Mouse (Mus musculus): ENCODE measurements at regions not wholly inside any gene's neighbourhood (a gene's known extent, or its start where the extent isn't known, plus 50 kb on each side); places are given as distances from the start of the nearest gene placed in this dataset.

GRCm38 (mm10) chr2:131801212-131801611, 58.3 kb downstream of the Erv3 start:
- DNase-seq (ENCODE audit: low spot score) (no peak), ATAC-seq (ENCODE audit: low FRiP score) (no peak)
- Histone ChIP-seq H3K9ac (no peak overlapping the region), H3K4me2 (replicated peaks) (no peak overlapping the region), H3K9me3 (ENCODE audit: control insufficient read depth, low read length) (no peaks in the 10 kb centered on the region), H3K27me3 (ENCODE audit: control insufficient read depth, insufficient read depth, low read length) (no peaks in the 10 kb centered on the region), H3K4me1 (replicated peaks; ENCODE audit: control insufficient read depth, insufficient read depth, low read length) (no peaks in the 10 kb centered on the region), H3K27ac (no peak overlapping the region), H3K36me3 (replicated peaks; ENCODE audit: control insufficient read depth, insufficient read depth) (no peaks in the 10 kb centered on the region), H3K4me3 (replicated peaks; ENCODE audit: low read length) (no peak overlapping the region)
- WGBS = 71% methylated on average over 8 of the region's 8 CpGs

- no peak overlapping the region for H3K27ac ChIP-seq
- DNase-seq (ENCODE audit: low spot score) = no peak
- no peak overlapping the region for H3K4me3 ChIP-seq (replicated peaks; ENCODE audit: low read length)
- no peaks in the 10 kb centered on the region for H3K36me3 ChIP-seq (replicated peaks; ENCODE audit: control insufficient read depth, insufficient read depth)
- H3K4me1 ChIP-seq (replicated peaks; ENCODE audit: control insufficient read depth, insufficient read depth, low read length) = no peaks in the 10 kb centered on the region
- H3K9me3 ChIP-seq (ENCODE audit: control insufficient read depth, low read length) = no peaks in the 10 kb centered on the region
- H3K9ac ChIP-seq = no peak overlapping the region
- 71% methylated on average over 8 of the region's 8 CpGs for WGBS
- ATAC-seq (ENCODE audit: low FRiP score) = no peak
- no peak overlapping the region for H3K4me2 ChIP-seq (replicated peaks)
- H3K27me3 ChIP-seq (ENCODE audit: control insufficient read depth, insufficient read depth, low read length) = no peaks in the 10 kb centered on the region
These were observed 59.2 kb downstream of the Erv3 start for GRCm38 (mm10) chr2:131800126-131800894.

GRCm38 (mm10) chr2:131799486-131799885, 60.1 kb downstream of the Erv3 start:
- Histone ChIP-seq H3K4me3 (replicated peaks; ENCODE audit: low read length) (no peak overlapping the region), H3K27ac (no peak overlapping the region), H3K4me1 (replicated peaks; ENCODE audit: control insufficient read depth, insufficient read depth, low read length) (no peaks in the 10 kb centered on the region), H3K36me3 (replicated peaks; ENCODE audit: control insufficient read depth, insufficient read depth) (no peaks in the 10 kb centered on the region), H3K27me3 (ENCODE audit: control insufficient read depth, insufficient read depth, low read length) (no peaks in the 10 kb centered on the region), H3K4me2 (replicated peaks) (no peak overlapping the region), H3K9ac (no peak overlapping the region), H3K9me3 (ENCODE audit: control insufficient read depth, low read length) (no peaks in the 10 kb centered on the region)
- 85% methylated on average over 7 of the region's 7 CpGs for WGBS
- ATAC-seq (ENCODE audit: low FRiP score) = no peak
- DNase-seq (ENCODE audit: low spot score) = no peak

DNA sequence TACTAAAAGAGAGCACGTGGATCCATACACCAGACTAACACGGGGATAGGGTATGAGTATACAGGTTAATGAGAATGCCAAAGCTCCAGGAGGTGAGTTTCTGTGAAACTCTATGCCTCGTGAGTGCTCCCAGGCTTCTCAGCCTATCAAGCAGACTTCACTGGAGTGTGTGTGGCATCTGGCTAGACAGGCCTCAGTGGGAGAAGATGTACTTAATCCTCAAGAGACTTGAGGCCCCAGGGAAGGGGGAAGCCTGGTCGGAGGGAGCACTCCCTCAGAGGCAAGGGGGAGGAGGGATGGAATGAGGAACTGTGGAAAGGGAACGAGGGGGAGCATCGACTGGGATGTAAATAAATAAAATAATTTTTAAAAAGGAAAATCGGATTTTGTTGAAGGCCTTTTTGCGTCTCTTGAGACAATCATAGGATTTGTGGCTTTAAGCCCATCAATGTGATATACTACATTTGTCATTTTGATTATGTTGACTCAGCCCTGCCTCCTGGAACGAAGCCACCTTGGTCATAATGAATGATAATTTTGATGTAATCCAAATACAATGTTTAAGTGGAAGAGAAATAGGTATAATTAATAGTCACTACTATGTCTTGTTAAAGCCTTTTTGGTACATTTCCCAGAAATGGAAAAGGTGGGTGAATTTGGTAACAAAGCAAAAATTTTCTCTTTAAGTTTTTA, 62.4 kb downstream of the Erv3 start:
- no peak overlapping the region for H3K4me3 ChIP-seq (replicated peaks; ENCODE audit: low read length)
- no peaks in the 10 kb centered on the region for H3K36me3 ChIP-seq (replicated peaks; ENCODE audit: control insufficient read depth, insufficient read depth)
- 82% methylated on average over 9 of the region's 9 CpGs for WGBS
- no peak overlapping the region for H3K4me2 ChIP-seq (replicated peaks)
- no peak overlapping the region for H3K27ac ChIP-seq
- no peak overlapping the region for H3K9ac ChIP-seq
- H3K9me3 ChIP-seq (ENCODE audit: control insufficient read depth, low read length) = no peaks in the 10 kb centered on the region
- ATAC-seq (ENCODE audit: low FRiP score) (no peak), DNase-seq (ENCODE audit: low spot score) (no peak)
- no peaks in the 10 kb centered on the region for H3K27me3 ChIP-seq (ENCODE audit: control insufficient read depth, insufficient read depth, low read length)
- H3K4me1 ChIP-seq (replicated peaks; ENCODE audit: control insufficient read depth, insufficient read depth, low read length) = no peaks in the 10 kb centered on the region

DNA sequence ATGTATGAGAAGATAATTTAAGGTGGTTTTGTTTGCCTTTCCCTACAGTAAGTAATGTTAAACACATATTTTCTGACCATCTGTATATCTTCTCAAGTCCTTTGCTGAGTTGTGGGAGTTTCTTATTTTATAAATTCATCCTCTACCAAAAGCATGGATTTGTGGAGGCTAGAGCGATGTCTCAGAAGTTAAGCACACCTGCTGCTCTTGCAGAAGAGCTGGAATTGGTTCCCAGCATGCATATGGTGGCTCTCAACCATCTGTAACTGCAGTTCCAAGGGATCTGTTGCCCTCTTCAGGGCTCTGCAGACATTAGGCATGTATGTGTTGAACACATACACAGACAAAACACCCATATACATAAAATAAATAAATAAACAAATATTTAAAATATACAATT, 84.2 kb downstream of the Erv3 start:
- DNase-seq (ENCODE audit: low spot score) (no peak), ATAC-seq (ENCODE audit: low FRiP score) (no peak)
- Histone ChIP-seq H3K4me2 (replicated peaks) (no peak overlapping the region), H3K36me3 (replicated peaks; ENCODE audit: control insufficient read depth, insufficient read depth) (no peaks in the 10 kb centered on the region), H3K9ac (no peak overlapping the region), H3K4me3 (replicated peaks; ENCODE audit: low read length) (no peak overlapping the region), H3K27ac (no peak overlapping the region), H3K27me3 (ENCODE audit: control insufficient read depth, insufficient read depth, low read length) (no peaks in the 10 kb centered on the region), H3K9me3 (ENCODE audit: control insufficient read depth, low read length) (0 out of 2 replicates have a peak, but pooled peaks cover 4% of the 10 kb centered on the region), H3K4me1 (replicated peaks; ENCODE audit: control insufficient read depth, insufficient read depth, low read length) (no peaks in the 10 kb centered on the region)
- 83% methylated on average over 1 of the region's 1 CpGs for WGBS

DNA sequence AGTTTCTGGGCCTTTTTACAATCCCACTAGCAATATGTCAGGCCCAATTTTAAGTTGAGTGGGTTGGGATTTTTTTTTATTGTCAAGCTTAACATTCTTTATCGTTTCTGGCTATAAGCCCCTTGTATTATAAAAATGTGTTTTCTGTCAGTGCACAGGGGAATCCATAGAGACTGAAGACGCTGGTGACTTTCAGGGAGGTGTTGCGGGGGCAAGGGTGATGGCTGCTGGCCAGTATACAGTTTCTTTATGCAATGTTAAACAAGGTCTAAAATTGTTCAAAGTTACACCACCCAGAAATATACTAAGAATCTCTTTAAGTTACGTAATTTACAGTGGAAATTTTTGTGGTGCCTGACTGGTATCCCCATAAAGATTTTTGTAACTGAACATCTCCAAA, 85.9 kb downstream of the Erv3 start:
- 85% methylated on average over 4 of the region's 4 CpGs for WGBS
- H3K9me3 ChIP-seq (ENCODE audit: control insufficient read depth, low read length) = no peaks in the 10 kb centered on the region
- DNase-seq (ENCODE audit: low spot score) (no peak), ATAC-seq (ENCODE audit: low FRiP score) (no peak)
- H3K36me3 ChIP-seq (replicated peaks; ENCODE audit: control insufficient read depth, insufficient read depth) = no peaks in the 10 kb centered on the region
- H3K4me2 ChIP-seq (replicated peaks) = no peak overlapping the region
- H3K27me3 ChIP-seq (ENCODE audit: control insufficient read depth, insufficient read depth, low read length) = no peaks in the 10 kb centered on the region
- no peak overlapping the region for H3K27ac ChIP-seq
- H3K4me1 ChIP-seq (replicated peaks; ENCODE audit: control insufficient read depth, insufficient read depth, low read length) = no peaks in the 10 kb centered on the region
- no peak overlapping the region for H3K9ac ChIP-seq
- no peak overlapping the region for H3K4me3 ChIP-seq (replicated peaks; ENCODE audit: low read length)

- Histone ChIP-seq H3K9me3 (ENCODE audit: control insufficient read depth, low read length) (no peaks in the 10 kb centered on the region), H3K9ac (no peak overlapping the region), H3K27ac (no peak overlapping the region), H3K36me3 (replicated peaks; ENCODE audit: control insufficient read depth, insufficient read depth) (no peaks in the 10 kb centered on the region), H3K4me1 (replicated peaks; ENCODE audit: control insufficient read depth, insufficient read depth, low read length) (no peaks in the 10 kb centered on the region), H3K4me3 (replicated peaks; ENCODE audit: low read length) (no peak overlapping the region), H3K4me2 (replicated peaks) (no peak overlapping the region), H3K27me3 (ENCODE audit: control insufficient read depth, insufficient read depth, low read length) (no peaks in the 10 kb centered on the region)
- ATAC-seq (ENCODE audit: low FRiP score) (no peak), DNase-seq (ENCODE audit: low spot score) (no peak)
- 81% methylated on average over 5 of the region's 5 CpGs for WGBS
These were observed 87.4 kb downstream of the Erv3 start for GRCm38 (mm10) chr2:131772163-131772562.

DNA sequence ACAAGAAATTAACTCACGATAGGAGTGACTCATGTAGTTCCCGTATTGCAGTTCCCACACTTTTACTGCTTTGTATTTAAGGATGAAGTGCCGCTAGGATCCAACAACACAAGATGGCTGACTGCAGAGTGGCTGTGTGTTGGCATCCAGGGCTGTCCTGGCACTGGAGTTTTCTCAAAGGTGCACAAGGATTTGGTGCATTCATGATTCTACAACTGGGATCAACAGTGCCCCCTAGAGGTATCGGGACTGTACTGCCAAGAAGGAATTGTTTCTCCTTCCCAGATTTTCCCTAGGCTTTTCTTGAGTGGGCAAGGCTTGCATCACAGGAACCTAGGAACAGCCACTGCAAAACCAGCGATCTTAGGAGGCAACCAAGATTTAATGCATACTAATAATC, 88.7 kb downstream of the Erv3 start:
- Histone ChIP-seq H3K4me1 (replicated peaks; ENCODE audit: control insufficient read depth, insufficient read depth, low read length) (no peaks in the 10 kb centered on the region), H3K36me3 (replicated peaks; ENCODE audit: control insufficient read depth, insufficient read depth) (no peaks in the 10 kb centered on the region), H3K4me3 (replicated peaks; ENCODE audit: low read length) (no peak overlapping the region), H3K9ac (no peak overlapping the region), H3K9me3 (ENCODE audit: control insufficient read depth, low read length) (no peaks in the 10 kb centered on the region), H3K4me2 (replicated peaks) (no peak overlapping the region), H3K27ac (no peak overlapping the region), H3K27me3 (ENCODE audit: control insufficient read depth, insufficient read depth, low read length) (no peaks in the 10 kb centered on the region)
- 60% methylated on average over 5 of the region's 5 CpGs for WGBS
- peak; percentile 57 for DNase-seq (ENCODE audit: low spot score)
- ATAC-seq (ENCODE audit: low FRiP score) = no peak

GRCm38 (mm10) chr2:131769656-131770210, 89.8 kb downstream of the Erv3 start:
- WGBS = 88% methylated on average over 9 of the region's 9 CpGs
- Histone ChIP-seq H3K9ac (no peak overlapping the region), H3K27ac (no peak overlapping the region), H3K9me3 (ENCODE audit: control insufficient read depth, low read length) (no peaks in the 10 kb centered on the region), H3K36me3 (replicated peaks; ENCODE audit: control insufficient read depth, insufficient read depth) (no peaks in the 10 kb centered on the region), H3K4me1 (replicated peaks; ENCODE audit: control insufficient read depth, insufficient read depth, low read length) (no peaks in the 10 kb centered on the region), H3K27me3 (ENCODE audit: control insufficient read depth, insufficient read depth, low read length) (no peaks in the 10 kb centered on the region), H3K4me3 (replicated peaks; ENCODE audit: low read length) (no peak overlapping the region), H3K4me2 (replicated peaks) (no peak overlapping the region)
- ATAC-seq (ENCODE audit: low FRiP score) (no peak), DNase-seq (ENCODE audit: low spot score) (no peak)

Data from hindbrain, embryonic 14.5 days (tissue).